Mouse (Mus musculus) gastrocnemius, postnatal 14 days (tissue): ENCODE data around the gene Coro1b. TPM values are rescaled to one million over a fixed set of nuclear protein-coding genes. Genes with fewer than 3 reads are reported as not detected.
"Not testable (repeated sequence)": the region's sequence is repeated elsewhere in the genome, so short reads cannot be mapped to it uniquely, and the experiment has no call there.

ENCODE experiments used
- DNase-seq: peaks from one replicate; pipeline ENCODE4 v3.0.0; 2021; ENCODE audit warnings: mixed read lengths
- intact Hi-C: fragments of 180-260 bp; cut with DNase I; formaldehyde crosslinking; loops from one replicate; pipeline ENCODE4 v1.15.1; 2025; ENCODE audit warnings: low total_unique reads
- total RNA-seq, 2 experiments: library from RNA; stranded (reverse); gene quantifications; 2 replicates each; pipeline ENCODE4 v1.2.3; 2021

Gene Coro1b
- total RNA-seq, 2 experiments from 2014 or later: 31.7 to 31.8 TPM

- DNase-seq: no peak
- intact Hi-C loops: no loop called here
These were observed 30.1 kb upstream of the Coro1b start for GRCm38 (mm10) chr19:4118350-4118749.

- no peak for DNase-seq
- intact Hi-C loops: no loop called here
These were observed 28.5 kb upstream of the Coro1b start for GRCm38 (mm10) chr19:4119716-4120487.

DNA sequence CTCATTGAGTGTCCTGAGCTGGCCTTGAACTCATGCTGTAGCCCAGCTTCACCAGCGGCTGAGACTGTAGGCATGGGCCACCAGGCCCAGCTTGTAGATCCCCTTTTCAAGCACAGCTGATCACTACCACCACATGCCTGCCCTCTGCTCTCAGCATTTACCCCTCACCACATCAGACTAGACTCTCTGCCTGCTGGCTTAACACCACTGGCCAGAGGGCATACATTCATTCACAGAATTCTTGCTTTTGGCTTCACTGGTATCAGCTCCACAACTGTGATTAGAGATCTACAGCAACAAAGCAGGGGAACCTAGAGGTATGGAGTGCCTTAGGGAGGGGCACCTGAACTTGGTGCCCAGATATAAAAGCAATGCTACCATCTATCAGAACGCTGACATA is 27.9 kb upstream of the Coro1b start:
- intact Hi-C loops: no loop called here

DNA sequence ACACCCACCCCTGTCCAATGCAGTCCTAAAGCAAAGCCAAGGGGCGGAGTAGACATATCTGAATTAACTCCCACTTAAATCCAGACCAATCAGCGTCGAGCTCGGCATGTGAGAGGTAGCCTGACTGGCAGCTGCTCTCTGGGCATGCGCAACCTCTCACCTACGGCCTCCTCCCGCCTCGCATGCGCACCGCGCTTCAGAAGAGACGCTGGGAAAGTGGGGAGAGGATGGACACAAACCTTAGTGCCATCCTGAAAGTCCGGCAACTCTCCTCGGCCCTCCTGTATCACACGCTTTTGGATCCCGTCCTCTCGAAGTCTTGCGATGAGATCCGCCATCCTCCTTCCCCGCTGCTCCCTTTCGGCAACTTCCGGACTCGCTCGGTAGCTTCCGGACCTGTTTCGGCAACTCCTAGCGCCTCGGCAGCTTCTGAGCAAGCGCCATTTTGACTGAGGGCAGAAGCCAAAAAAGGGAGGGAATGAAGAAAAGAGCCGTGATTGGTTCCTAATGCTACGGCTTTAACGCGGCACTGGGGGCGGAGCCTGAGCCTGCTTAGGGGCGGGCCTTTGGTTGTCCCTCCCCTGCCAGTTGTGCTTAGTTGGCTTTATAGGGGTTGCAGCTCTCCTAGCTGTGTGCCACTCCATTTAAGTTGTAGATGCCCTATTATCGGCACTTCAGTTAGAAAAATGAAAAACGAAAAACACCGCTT is 27.2 kb upstream of the Coro1b start:
- intact Hi-C loops: no loop called here
- peak; percentile 98 for DNase-seq

More for the DNA sequence above, 27.9 kb upstream of the Coro1b start:
- no peak for DNase-seq

- intact Hi-C loops: not testable (repeated sequence)
These were observed 26.5 kb upstream of the Coro1b start for GRCm38 (mm10) chr19:4121896-4122295.

DNA sequence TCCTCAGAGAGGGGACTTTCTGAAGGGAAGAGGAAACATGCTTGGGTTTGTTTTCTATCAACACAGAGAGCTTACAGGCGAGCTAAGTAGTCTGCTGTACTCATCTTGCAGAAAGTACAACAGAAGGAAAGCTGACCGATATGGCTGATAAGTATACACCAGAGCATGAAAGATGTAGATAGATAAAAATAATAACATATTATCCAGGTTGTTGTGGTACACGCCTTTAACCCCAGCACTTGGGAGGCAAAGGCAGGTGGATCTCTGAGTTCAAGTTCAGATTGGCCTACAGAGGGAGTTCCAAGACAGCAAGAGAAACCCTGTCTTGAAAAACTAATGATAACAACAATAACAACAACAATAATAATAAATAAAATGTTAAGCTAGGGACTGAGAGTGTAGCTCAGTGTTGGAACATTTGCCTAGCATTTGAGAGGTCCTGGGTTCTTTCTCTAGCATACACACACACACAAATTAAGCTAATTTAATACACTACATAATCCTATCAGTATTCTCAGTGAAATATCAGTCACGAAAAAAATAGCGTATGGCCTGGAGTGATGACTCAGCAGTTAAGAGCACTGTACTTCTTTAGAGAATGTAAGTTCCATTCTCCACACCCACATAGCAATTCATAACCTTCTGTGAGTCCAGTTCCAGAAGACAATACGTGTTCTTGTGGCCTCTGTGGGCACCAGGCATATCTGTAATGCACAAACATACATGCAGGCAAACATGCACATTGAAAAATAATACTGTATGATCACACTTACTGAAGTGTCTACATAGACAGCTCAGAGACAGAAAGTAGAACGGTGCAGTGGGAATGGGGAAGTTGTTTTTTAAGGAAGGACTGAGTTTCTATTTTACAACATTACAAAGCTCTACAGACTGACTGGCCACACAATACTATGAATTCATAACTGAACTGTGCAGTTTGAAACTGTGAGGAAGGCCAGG is 25.7 kb upstream of the Coro1b start:
- DNase-seq: no peak
- intact Hi-C loops: no loop called here

More at GRCm38 (mm10) chr19:4121896-4122295, 26.5 kb upstream of the Coro1b start:
- not testable (repeated sequence) for DNase-seq

- intact Hi-C loops: no loop called here
- DNase-seq: no peak
These were observed 24.0 kb upstream of the Coro1b start for GRCm38 (mm10) chr19:4124432-4124831.

DNA sequence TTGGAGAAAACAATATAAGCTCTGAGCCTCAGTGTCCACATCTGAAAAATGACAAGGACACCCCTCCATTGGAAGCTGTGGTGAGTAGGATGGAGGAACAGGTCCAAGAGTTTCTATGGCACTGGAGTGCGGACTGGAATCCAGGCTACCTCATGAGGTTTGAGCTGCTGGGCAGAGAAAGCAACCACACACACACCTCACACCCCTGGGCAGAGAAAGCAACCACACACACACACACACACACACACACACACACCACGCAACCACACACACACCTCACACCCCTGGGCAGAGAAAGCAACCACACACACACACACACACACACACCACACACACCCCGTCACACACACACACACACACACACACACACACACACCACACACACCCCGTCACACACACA is 23.2 kb upstream of the Coro1b start:
- not testable (repeated sequence) for DNase-seq

DNA sequence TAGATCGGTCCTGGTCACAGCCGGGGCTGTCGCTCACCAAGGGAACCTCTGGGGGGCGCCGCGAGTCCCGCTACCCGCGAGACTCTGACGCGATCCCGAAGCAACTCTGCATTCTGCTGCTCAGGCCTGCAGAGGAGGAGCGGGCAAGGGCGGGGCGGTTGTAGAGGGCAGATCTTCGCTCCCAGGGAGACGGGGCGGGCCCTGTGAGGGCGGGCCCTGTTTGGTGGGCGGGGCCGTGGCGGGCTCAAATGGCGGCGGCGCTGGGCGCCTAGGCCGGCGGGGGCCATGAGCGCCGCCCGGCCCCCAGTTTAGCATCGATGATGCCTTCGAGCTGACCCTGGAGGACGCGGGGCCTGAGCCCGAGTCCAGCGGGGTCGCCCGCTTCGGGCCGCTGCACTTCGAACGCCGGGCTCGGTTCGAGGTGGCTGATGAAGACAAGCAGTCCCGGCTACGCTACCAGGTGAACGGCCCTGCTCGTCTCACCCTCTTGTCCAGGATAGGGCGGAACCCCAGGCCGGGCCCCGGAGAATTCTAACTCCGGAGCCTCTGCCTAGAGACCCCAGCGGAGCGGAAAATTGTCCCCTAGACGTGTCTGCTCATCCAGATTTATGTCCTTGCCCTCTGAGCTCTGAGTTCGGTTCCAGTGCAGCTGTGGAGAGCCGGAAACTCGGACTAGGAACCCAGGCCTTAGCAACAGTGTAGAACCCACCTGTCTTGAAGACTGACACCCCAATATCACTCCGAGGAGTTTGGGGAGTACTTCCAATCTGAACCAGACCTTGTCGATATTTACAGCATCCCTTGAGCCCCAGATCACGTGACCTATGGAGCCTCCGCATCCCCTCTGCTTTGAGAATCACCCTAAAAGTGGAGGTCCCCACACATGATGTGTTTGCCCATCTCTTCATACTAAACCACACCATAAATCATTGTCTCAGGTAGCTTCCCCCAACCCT is 22.4 kb upstream of the Coro1b start, which contains the start of gene Aip:
TSS of gene Aip (minus strand) at position 118 of the 956 bp plus-strand sequence.
- DNase-seq: peak; percentile 99
- intact Hi-C loops: no loop called here

More for the DNA sequence above, 23.2 kb upstream of the Coro1b start:
- intact Hi-C loops: not testable (repeated sequence)

DNA sequence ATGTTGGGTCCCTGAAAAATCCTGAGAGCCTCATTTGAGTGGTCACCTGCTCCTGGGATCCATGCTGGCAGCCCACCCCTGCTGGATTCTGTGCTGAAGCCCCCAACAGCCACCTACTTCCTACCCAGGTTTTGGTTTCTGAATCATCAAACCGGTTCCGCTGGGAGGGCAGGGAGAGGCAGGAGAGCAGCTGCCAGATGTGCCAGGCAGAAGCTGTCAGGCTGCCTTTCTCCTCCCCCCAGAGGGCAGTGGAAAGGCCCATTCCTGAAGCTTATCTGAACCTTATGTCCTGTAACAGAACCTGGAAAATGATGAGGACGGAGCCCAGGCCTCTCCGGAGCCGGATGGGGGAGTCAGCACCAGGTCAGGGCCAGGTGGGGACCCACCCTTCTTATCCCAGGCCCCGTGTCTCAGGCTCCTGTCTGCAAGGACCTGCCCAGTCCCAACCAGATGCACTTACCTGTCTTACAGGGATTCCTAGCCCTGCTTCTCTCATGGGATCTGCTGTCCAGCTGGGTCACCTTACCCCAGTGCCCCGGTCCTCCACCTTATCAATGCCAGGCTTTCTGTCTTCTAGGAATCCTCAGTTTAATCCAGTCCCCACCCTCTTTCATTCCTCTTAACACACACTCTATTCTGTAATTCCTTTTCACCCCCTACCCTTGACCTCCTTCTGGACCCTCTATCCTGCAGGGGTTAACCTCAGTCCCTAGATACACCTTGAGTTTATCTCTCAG is 21.5 kb upstream of the Coro1b start:
- intact Hi-C loops: no loop called here

DNA sequence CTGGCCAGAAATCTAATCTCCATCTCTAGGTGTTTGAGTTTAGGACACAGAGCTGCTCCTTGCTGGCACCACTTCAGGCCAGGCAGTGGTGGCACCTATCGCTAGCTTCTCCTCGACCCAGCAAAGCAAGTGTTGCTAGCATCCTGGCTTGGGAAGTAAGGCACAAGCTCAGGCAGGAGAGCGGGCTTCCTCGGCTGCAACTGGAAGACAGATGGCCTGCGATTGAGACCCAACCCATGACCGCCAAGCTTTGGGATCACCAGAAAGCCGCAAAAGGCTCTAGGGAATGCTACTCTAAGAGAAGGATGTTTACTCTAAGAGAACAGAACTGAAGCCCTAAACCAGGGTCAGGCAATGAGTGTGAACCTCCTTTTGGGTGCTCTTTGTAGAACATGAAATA is 19.0 kb upstream of the Coro1b start:
- no peak for DNase-seq
- intact Hi-C loops: no loop called here

More for the DNA sequence above, 21.5 kb upstream of the Coro1b start:
- DNase-seq: no peak

- intact Hi-C loops: no loop called here
- DNase-seq: no peak
These were observed 18.3 kb upstream of the Coro1b start for GRCm38 (mm10) chr19:4130106-4130505.

DNA sequence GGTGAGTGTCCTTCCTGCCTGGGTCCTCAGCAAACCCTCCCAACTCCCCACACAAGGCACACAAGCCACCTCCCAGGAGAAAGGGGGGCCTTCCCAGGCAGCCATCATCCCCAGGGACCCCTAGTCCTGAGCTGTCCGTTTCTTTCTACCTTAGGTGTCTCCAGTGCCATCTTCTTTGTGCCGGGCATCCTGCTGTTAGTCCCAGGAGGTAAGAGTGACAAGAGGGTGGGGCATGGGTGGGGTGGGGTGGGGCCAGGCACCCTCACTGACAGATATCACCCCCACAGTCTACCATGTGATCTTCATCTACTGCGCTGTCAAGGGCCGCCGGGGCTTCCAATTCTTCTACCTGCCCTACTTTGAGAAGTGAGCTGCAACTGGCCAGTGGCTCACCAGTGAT is 17.3 kb upstream of the Coro1b start:
- no peak for DNase-seq
- intact Hi-C loops: no loop called here

DNA sequence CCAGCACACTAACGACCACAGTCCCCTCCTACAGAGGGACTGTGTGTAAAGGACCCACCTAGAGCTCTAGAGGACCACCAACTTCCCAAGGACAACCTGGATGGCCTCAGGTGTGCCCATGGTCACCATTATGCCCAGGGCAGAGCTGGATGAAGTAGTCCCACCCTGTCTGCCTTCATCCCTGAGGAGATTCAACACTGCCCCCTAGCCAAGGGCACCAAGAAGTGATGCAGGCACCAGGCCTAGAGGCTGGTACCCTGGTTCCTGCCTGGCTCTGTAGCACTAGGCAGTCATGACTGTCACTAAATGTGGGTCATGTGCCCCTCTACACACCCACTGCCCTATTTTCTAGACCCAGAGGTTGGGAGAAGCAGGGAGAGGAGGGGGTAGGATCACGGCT is 16.7 kb upstream of the Coro1b start:
- intact Hi-C loops: no loop called here
- no peak for DNase-seq

DNA sequence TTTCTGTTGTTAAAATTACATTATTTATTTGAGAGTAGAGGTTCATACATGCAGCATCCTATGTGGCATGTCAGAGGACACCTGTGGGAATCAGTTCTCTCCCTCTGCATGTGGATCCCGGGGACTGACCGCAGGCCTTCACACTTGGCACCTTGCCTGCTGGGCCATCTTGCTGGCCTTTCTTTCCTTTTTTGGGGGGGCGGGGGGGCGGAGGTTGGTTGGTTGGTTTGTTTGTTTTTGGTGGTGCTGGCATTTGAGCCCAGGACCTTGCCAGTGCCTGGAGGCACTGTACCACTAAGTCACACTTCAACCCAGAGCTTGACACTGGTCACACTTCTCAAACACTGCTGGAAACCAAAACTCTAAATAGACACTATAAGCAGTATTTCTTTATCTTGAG is 14.1 kb upstream of the Coro1b start:
- DNase-seq: no peak
- intact Hi-C loops: no loop called here

DNA sequence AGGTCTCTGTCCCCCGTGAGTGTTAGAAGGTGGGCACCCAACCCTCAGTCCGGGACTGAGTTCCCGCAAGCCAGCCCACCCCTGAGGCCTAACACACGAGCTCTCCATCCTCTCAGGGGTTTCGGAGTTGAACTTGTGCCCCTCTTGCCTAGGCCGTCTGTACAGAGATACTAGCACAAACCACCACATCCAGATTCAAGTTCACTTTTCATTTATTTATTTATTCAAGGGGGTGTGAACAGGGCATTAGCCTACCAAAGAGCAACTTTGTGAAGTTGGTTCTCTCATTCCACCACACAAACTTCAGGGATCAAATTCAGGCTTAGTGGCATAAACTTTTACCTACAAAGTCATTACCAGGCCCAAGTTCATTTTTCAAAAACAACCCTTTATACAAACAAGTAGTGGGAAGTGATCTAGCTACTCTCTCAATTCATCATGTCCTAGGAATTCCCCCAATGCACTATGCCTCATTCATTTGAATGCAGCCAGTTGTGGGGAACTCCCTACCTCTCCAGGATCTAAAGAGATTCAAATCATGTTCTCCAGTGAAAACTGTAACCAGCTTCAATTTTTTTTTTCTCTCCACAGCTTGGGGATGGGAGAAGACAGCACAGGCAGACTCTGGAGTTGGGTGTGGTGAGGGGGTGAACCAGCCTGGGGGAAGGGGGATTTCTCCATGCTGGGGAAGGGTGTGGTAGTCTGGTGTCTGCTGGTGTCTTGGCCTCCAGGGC is 13.0 kb upstream of the Coro1b start:
- DNase-seq, intact Hi-C loops: not testable (repeated sequence)

GRCm38 (mm10) chr19:4135963-4136345 is 12.5 kb upstream of the Coro1b start:
- intact Hi-C loops, DNase-seq: not testable (repeated sequence)
